Mouse (Mus musculus): Measurements from ENCODE around the gene Tra2b. TPM values are rescaled to one million over a fixed set of nuclear protein-coding genes. Genes with fewer than 3 reads are reported as not detected.
"Not testable (repeated sequence)": the region's sequence is repeated elsewhere in the genome, so short reads cannot be mapped to it uniquely, and the experiment has no call there.

Tra2b gene
- 323 and 365 TPM in 2 replicates for polyA plus RNA-seq (2014; fragmentation: Nextera tagmentation; extraction: Ambion mirVana)

DNA sequence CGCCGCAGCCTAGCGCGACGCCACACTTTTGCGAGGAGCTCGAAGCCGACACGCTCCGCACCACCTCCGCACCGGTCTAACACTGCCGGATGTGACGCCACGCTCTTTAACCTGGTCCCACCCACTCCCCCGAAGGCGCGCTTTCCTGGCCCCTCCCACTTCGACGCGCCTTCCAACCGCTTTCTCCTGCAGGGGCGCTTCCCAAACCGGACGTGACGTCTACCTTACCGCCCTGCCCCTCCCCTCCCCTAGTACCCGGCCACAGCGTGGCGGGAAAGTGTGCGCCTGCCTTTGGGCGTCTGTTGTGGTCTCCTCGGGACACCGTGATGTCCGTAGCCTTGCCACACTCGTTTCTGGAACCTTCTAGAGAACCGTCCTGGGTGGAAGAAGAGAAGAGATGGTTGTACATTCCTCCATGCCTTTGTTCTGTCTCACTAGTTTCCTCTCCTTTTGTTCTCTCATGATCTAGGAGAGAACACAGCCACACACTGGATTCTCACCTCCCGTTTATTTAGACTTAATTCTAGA, at the start of gene Tra2b:
TSS of gene Tra2b (minus strand) at position 157 of the 528 bp plus-strand sequence.
- peak; percentile 99 for DNase-seq (ENCODE audit: low spot score)
- 0 out of 2 replicates have a peak, but pooled peaks cover 5% of the 10 kb centered on the region for H3K36me3 ChIP-seq (ENCODE audit: control insufficient read depth, insufficient read depth, low read length)
- H3K27me3 ChIP-seq (replicated peaks; ENCODE audit: control insufficient read depth, insufficient read depth, low read length) = no peaks in the 10 kb centered on the region
- WGBS = under 1% methylated on average over 38 of the region's 38 CpGs
- peak within 1 kb of the TSS; percentile 91 for H3K4me3 ChIP-seq (ENCODE audit: low read depth, low read length)
- no peaks in the 10 kb centered on the region for H3K9me3 ChIP-seq (replicated peaks; ENCODE audit: control insufficient read depth, low read length)
- peak within 1 kb of the TSS; percentile 97 for H3K9ac ChIP-seq (ENCODE audit: low read length)
- ATAC-seq = peak; percentile 98
- H3K4me1 ChIP-seq (ENCODE audit: control insufficient read depth, insufficient read depth, low read length) = peaks cover 14% of the 10 kb centered on the region
- H3K27ac ChIP-seq (ENCODE audit: low read depth, low read length) = peak within 1 kb of the TSS; percentile 97
- peak within 1 kb of the TSS; percentile 76 for H3K4me2 ChIP-seq (ENCODE audit: low read length)

DNA sequence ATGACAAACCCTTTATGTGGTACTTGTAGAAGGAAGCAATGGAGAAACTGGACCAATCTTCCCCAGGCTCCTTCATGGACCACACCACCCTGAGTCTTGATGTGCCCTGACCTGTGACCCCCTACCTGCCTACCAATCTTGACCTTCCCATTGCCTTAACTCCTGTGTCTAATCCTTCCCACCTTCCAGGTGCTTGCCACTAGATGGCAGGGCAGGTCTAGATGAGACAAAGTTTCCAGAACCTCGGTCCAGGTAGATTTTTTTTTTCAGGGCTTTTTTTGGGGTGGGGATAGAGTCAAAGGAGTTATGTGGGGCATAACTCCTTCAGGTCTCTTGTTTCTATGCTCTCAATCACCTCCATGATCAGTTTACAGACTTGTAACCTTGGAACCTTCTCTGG, 44.8 kb upstream of the Tra2b start:
- H3K4me3 ChIP-seq (ENCODE audit: low read depth, low read length) = no peak overlapping the region
- peak; percentile 37 for DNase-seq (ENCODE audit: low spot score)
- H3K27me3 ChIP-seq (replicated peaks; ENCODE audit: control insufficient read depth, insufficient read depth, low read length) = no peaks in the 10 kb centered on the region

DNA sequence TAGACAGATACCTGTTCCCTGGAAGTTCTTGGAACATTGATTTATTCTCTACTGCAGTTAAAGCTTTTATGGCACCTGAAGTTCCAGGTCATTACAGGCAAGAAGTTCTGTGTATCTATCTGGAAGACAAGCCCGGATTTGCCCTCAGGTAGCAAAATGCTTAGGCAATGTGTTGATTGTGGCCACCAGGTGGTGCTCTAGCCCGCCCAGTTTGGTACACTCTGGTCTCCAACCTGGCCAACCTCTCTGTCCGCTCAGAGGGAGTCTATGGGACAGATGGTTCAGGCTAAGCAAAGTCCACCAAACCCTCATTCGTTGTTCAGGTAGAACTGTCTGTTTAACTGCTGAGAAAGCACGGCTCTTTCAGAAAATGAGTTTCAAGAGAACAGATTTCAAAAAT, 36.8 kb upstream of the Tra2b start:
- Histone ChIP-seq H3K9ac (ENCODE audit: low read length) (no peak overlapping the region), H3K4me2 (ENCODE audit: low read length) (no peak overlapping the region), H3K27me3 (replicated peaks; ENCODE audit: control insufficient read depth, insufficient read depth, low read length) (no peaks in the 10 kb centered on the region), H3K27ac (ENCODE audit: low read depth, low read length) (no peak overlapping the region), H3K4me1 (ENCODE audit: control insufficient read depth, insufficient read depth, low read length) (no peaks in the 10 kb centered on the region), H3K4me3 (ENCODE audit: low read depth, low read length) (no peak overlapping the region), H3K36me3 (ENCODE audit: control insufficient read depth, insufficient read depth, low read length) (no peaks in the 10 kb centered on the region), H3K9me3 (replicated peaks; ENCODE audit: control insufficient read depth, low read length) (no peaks in the 10 kb centered on the region)
- 38% methylated on average over 5 of the region's 5 CpGs for WGBS
- peak; percentile 77 for DNase-seq (ENCODE audit: low spot score)
- peak; percentile 42; the same call in 1 of the 2 replicates for ATAC-seq

More for the DNA sequence above, 44.8 kb upstream of the Tra2b start:
- no peaks in the 10 kb centered on the region for H3K4me1 ChIP-seq (ENCODE audit: control insufficient read depth, insufficient read depth, low read length)
- H3K36me3 ChIP-seq (ENCODE audit: control insufficient read depth, insufficient read depth, low read length) = no peaks in the 10 kb centered on the region
- no peak for ATAC-seq
- H3K9me3 ChIP-seq (replicated peaks; ENCODE audit: control insufficient read depth, low read length) = no peaks in the 10 kb centered on the region
- no peak overlapping the region for H3K4me2 ChIP-seq (ENCODE audit: low read length)
- WGBS = 28% methylated on average over 1 of the region's 1 CpGs
- H3K9ac ChIP-seq (ENCODE audit: low read length) = no peak overlapping the region
- no peak overlapping the region for H3K27ac ChIP-seq (ENCODE audit: low read depth, low read length)

DNA sequence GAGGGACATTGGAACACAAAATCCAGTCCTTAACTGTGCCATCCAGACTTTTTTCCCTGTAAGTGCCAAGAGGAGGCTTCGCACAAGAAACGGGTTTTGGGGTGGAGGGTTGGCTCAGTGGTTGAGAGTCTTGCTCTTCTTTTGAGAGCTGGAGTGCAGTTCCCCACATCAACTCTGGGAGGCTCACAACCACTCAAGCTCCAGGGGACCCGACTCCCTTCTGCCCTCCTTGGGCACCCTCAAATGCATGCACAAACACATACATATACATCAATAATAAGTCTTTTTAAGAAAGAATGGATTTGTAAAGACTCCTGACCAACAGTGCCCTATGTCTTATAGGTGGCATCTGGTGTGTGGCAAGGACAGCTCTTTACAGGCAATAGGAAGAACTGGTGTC, 35.6 kb upstream of the Tra2b start:
- no peak for DNase-seq (ENCODE audit: low spot score)
- no peak overlapping the region for H3K4me2 ChIP-seq (ENCODE audit: low read length)
- H3K9me3 ChIP-seq (replicated peaks; ENCODE audit: control insufficient read depth, low read length) = no peaks in the 10 kb centered on the region
- no peak overlapping the region for H3K9ac ChIP-seq (ENCODE audit: low read length)
- ATAC-seq = no peak
- H3K4me1 ChIP-seq (ENCODE audit: control insufficient read depth, insufficient read depth, low read length) = no peaks in the 10 kb centered on the region
- no peak overlapping the region for H3K4me3 ChIP-seq (ENCODE audit: low read depth, low read length)
- WGBS = 74% methylated on average over 3 of the region's 3 CpGs
- H3K36me3 ChIP-seq (ENCODE audit: control insufficient read depth, insufficient read depth, low read length) = no peaks in the 10 kb centered on the region
- no peak overlapping the region for H3K27ac ChIP-seq (ENCODE audit: low read depth, low read length)
- no peaks in the 10 kb centered on the region for H3K27me3 ChIP-seq (replicated peaks; ENCODE audit: control insufficient read depth, insufficient read depth, low read length)

DNA sequence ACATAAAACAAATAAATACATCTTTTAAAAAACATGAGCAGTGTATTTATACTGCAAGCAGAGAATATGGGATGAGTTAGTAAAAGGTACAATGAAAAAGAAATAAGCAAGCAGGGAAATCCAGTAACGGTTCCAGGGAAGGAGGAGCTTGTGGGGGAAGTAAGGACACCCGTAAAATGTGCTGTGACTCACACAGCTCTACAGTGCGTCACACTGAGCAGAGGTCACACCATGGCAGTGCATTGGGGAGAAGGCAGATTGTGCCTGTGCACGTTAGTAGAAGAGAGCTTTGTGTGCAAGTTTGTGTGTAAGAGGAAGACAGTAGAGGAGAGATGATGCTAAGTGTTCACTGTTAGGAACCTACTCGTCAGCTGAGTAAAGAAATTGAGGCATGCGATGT, 31.1 kb upstream of the Tra2b start:
- no peak for ATAC-seq
- Histone ChIP-seq H3K4me1 (ENCODE audit: control insufficient read depth, insufficient read depth, low read length) (no peaks in the 10 kb centered on the region), H3K36me3 (ENCODE audit: control insufficient read depth, insufficient read depth, low read length) (no peaks in the 10 kb centered on the region), H3K27ac (ENCODE audit: low read depth, low read length) (no peak overlapping the region), H3K27me3 (replicated peaks; ENCODE audit: control insufficient read depth, insufficient read depth, low read length) (no peaks in the 10 kb centered on the region), H3K4me2 (ENCODE audit: low read length) (no peak overlapping the region), H3K9me3 (replicated peaks; ENCODE audit: control insufficient read depth, low read length) (no peaks in the 10 kb centered on the region), H3K9ac (ENCODE audit: low read length) (no peak overlapping the region), H3K4me3 (ENCODE audit: low read depth, low read length) (no peak overlapping the region)
- no peak for DNase-seq (ENCODE audit: low spot score)
- WGBS = 73% methylated on average over 6 of the region's 6 CpGs

DNA sequence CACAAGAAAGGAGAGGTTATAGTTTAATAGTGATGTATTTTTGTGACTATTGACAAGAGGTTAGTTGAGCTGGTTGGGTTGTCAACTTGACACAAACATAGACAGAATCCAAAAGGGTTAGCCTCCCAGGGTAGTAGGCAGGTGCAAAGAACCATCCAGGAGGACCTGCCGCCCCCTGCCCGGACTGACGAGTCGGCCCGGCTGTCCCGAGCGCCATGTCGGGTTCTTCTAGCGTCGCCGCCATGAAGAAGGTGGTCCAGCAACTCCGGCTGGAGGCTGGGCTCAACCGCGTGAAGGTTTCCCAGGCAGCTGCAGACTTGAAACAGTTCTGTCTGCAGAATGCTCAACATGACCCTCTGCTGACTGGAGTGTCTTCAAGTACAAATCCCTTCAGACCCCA, 29.0 kb upstream of the Tra2b start:
- H3K4me3 ChIP-seq (ENCODE audit: low read depth, low read length); H3K4me2 ChIP-seq (ENCODE audit: low read length); H3K36me3 ChIP-seq (ENCODE audit: control insufficient read depth, insufficient read depth, low read length); H3K4me1 ChIP-seq (ENCODE audit: control insufficient read depth, insufficient read depth, low read length); H3K9me3 ChIP-seq (replicated peaks; ENCODE audit: control insufficient read depth, low read length); H3K9ac ChIP-seq (ENCODE audit: low read length); ATAC-seq; H3K27me3 ChIP-seq (replicated peaks; ENCODE audit: control insufficient read depth, insufficient read depth, low read length); DNase-seq (ENCODE audit: low spot score); H3K27ac ChIP-seq (ENCODE audit: low read depth, low read length): not testable (repeated sequence)
- 96% methylated on average over 14 of the region's 14 CpGs for WGBS

DNA sequence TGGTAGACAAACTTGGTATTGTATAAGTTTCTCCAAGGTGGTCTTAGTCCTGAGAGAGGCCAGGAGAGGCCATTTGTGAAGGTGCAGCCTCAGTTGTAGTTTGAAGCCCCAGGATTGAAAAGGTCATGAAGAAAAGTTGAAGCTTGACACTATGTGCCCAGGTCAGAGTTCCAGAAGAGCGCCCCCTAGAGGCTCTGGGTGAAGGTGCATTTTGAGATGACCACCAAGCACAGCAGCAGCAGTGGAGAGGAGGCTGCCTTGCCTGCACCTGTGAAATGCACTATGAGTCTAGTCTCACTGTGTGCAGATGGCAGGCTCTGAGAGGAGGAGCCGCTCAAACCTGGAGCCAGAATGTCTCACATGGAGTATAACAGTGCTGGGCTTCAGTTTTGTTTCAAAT, 27.8 kb upstream of the Tra2b start:
- Histone ChIP-seq H3K4me3 (ENCODE audit: low read depth, low read length) (no peak overlapping the region), H3K9me3 (replicated peaks; ENCODE audit: control insufficient read depth, low read length) (no peaks in the 10 kb centered on the region), H3K27me3 (replicated peaks; ENCODE audit: control insufficient read depth, insufficient read depth, low read length) (no peaks in the 10 kb centered on the region), H3K4me2 (ENCODE audit: low read length) (no peak overlapping the region), H3K9ac (ENCODE audit: low read length) (no peak overlapping the region), H3K36me3 (ENCODE audit: control insufficient read depth, insufficient read depth, low read length) (no peaks in the 10 kb centered on the region), H3K4me1 (ENCODE audit: control insufficient read depth, insufficient read depth, low read length) (no peaks in the 10 kb centered on the region), H3K27ac (ENCODE audit: low read depth, low read length) (no peak overlapping the region)
- ATAC-seq (no peak), DNase-seq (ENCODE audit: low spot score) (no peak)
- 55% methylated on average over 2 of the region's 2 CpGs for WGBS

DNA sequence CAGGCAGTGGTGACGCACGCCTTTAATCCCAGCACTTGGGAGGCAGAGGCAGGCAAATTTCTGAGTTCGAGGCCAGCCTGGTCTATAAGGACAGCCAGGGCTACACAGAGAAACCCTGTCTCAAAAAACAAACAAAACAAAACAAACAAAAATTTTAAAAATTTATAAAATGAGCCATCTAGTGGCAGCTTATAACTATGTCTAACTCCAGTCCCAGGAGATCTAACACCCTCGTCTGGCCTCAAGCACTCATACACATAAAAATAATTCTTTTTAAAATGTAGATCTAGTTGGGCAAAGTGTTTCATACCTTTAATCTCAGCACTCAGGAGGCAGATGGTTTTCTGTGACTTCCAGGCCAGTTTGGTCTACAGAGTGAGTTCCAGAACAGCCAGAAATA, 26.6 kb upstream of the Tra2b start:
- Histone ChIP-seq H3K27ac (ENCODE audit: low read depth, low read length) (no peak overlapping the region), H3K9ac (ENCODE audit: low read length) (no peak overlapping the region), H3K4me3 (ENCODE audit: low read depth, low read length) (no peak overlapping the region), H3K4me2 (ENCODE audit: low read length) (no peak overlapping the region), H3K36me3 (ENCODE audit: control insufficient read depth, insufficient read depth, low read length) (no peaks in the 10 kb centered on the region), H3K4me1 (ENCODE audit: control insufficient read depth, insufficient read depth, low read length) (no peaks in the 10 kb centered on the region), H3K9me3 (replicated peaks; ENCODE audit: control insufficient read depth, low read length) (no peaks in the 10 kb centered on the region), H3K27me3 (replicated peaks; ENCODE audit: control insufficient read depth, insufficient read depth, low read length) (no peaks in the 10 kb centered on the region)
- WGBS = 89% methylated on average over 4 of the region's 4 CpGs
- DNase-seq (ENCODE audit: low spot score) = no peak
- ATAC-seq = no peak

DNA sequence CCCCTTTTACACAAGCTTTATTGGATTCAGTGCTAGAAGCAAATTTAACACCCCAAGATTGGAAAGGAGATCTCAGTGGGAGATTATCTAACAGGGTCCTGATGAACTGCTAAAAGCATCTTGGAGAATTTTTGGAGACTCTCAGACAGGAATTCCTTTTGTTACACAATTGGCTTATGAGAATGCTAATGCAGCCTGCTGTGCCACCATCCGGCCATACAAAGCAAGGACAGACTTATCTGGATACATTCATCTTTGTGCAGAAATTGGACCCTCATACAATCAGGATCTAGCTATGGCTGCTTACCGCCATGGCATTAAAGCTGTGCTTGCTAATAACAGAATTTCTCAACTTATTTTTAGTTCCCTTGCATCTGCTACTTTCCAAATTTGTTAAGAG, 23.8 kb upstream of the Tra2b start:
- Histone ChIP-seq H3K9ac (ENCODE audit: low read length) (no peak overlapping the region), H3K27me3 (replicated peaks; ENCODE audit: control insufficient read depth, insufficient read depth, low read length) (no peaks in the 10 kb centered on the region), H3K9me3 (replicated peaks; ENCODE audit: control insufficient read depth, low read length) (no peaks in the 10 kb centered on the region), H3K27ac (ENCODE audit: low read depth, low read length) (no peak overlapping the region), H3K4me2 (ENCODE audit: low read length) (no peak overlapping the region), H3K36me3 (ENCODE audit: control insufficient read depth, insufficient read depth, low read length) (no peaks in the 10 kb centered on the region), H3K4me3 (ENCODE audit: low read depth, low read length) (no peak overlapping the region), H3K4me1 (ENCODE audit: control insufficient read depth, insufficient read depth, low read length) (no peaks in the 10 kb centered on the region)
- peak; percentile 40 for DNase-seq (ENCODE audit: low spot score)
- WGBS = 29% methylated on average over 2 of the region's 2 CpGs
- ATAC-seq = no peak

Measured in forebrain, embryonic 14.5 days (tissue).